ENCODE assay signal across 16 mouse cellular contexts in the genomic region with DNA sequence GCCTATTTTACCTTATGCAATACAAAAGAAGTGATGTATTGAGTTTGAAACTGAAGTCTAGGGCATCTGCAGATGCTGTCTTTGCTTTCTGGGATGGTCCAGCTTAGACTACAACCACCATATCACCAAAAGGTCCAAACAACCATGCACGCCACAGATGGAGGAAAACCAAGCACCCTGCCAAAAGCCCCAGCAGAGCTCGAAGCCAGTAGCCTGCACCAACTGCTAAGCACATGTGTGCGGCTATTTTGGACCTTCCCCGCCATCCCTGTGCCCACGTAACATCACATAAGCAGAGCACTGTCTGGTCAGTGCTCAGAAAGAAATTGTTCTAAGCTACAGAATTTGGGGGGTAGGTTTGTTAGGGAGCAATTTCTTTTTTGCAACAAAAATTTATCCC. TPM values are rescaled to one million over a fixed set of nuclear protein-coding genes. Genes with fewer than 3 reads are reported as not detected.
DNase-seq lines count a peak whose midpoint lies in the region; ATAC-seq lines count a peak whose summit lies in the region.
"Had no signal": no experiment of that assay in that cellular context is flagged by ENCODE, and none has a peak within 500 bp of the region (broad histone marks: within the 10 kb centered on the region; RNA-seq: fewer than 3 reads in every experiment).

No protein-coding gene starts in this region.

- intact Hi-C loops in heart, postnatal 10 days (cut with DNase I): no loop called here

- DNase-seq in frontal cortex, postnatal 10 days (ENCODE audit: low spot score in 2 of 2): no peak
- peak; percentile 48 for DNase-seq in cerebellum, adult 8-10 months
- peak; percentile 71 for DNase-seq in layer of hippocampus, adult 9-11 months
- DNase-seq in right cerebral cortex, adult 2 months (ENCODE audit: low spot score in 2 of 2): peak; percentile 56 to 62
- DNase-seq in heart, postnatal 10 days: no peak
- DNase-seq: adrenal gland, postnatal 14 days; liver; lung, adult 18-20 months; lung, postnatal 4 days; thymus, postnatal 25 days had no signal

- WGBS in forebrain, embryonic 13.5 days: 87% methylated on average over 5 of the region's 5 CpGs
- 87% methylated on average over 5 of the region's 5 CpGs for WGBS in midbrain, embryonic 13.5 days

- H3K36me3 ChIP-seq in forebrain, embryonic 13.5 days (ENCODE audit: poor library complexity, severe bottlenecking): no peaks in the 10 kb centered on the region
- no peaks in the 10 kb centered on the region for H3K36me3 ChIP-seq in midbrain, embryonic 13.5 days
- H3K36me3 ChIP-seq: heart, embryonic 13.5 days had no signal

- no peaks in the 10 kb centered on the region for H3K9me3 ChIP-seq in forebrain, embryonic 13.5 days (replicated peaks)
- H3K9me3 ChIP-seq in midbrain, embryonic 13.5 days: no peaks in the 10 kb centered on the region
- H3K9me3 ChIP-seq: heart, embryonic 13.5 days had no signal

- no peak overlapping the region for H3K4me3 ChIP-seq in forebrain, embryonic 13.5 days
- H3K4me3 ChIP-seq in midbrain, embryonic 13.5 days (replicated peaks): no peak overlapping the region
- H3K4me3 ChIP-seq: heart, embryonic 13.5 days had no signal

- no peak overlapping the region for H3K27ac ChIP-seq in forebrain, embryonic 13.5 days
- H3K27ac ChIP-seq in midbrain, embryonic 13.5 days: no peak overlapping the region
- H3K27ac ChIP-seq: heart, embryonic 13.5 days had no signal

- no peak overlapping the region for H3K4me2 ChIP-seq in forebrain, embryonic 13.5 days
- no peak overlapping the region for H3K4me2 ChIP-seq in midbrain, embryonic 13.5 days (replicated peaks)
- H3K4me2 ChIP-seq: heart, embryonic 13.5 days; midbrain, embryonic 11.5 days had no signal

- no peak overlapping the region for H3K9ac ChIP-seq in forebrain, embryonic 13.5 days
- H3K9ac ChIP-seq in midbrain, embryonic 13.5 days (replicated peaks): no peak overlapping the region
- H3K9ac ChIP-seq: heart, embryonic 13.5 days had no signal

- peak; percentile 72 for ATAC-seq in frontal cortex, adult (ENCODE audit: low TSS enrichment)
- ATAC-seq in forebrain, embryonic 13.5 days: no peak
- ATAC-seq in midbrain, embryonic 13.5 days: no peak

- H3K27me3 ChIP-seq in forebrain, embryonic 13.5 days: peaks cover 19% of the 10 kb centered on the region
- peaks cover 21% of the 10 kb centered on the region for H3K27me3 ChIP-seq in midbrain, embryonic 13.5 days

- peaks cover 9% of the 10 kb centered on the region for H3K4me1 ChIP-seq in forebrain, embryonic 13.5 days
- H3K4me1 ChIP-seq in midbrain, embryonic 13.5 days (replicated peaks): peaks cover 11% of the 10 kb centered on the region

RNA-seq across cellular contexts. Expression of a gene that starts 5.9 kb away (rescaled TPM):
- polyA plus RNA-seq in forebrain, embryonic 13.5 days (2015; fragmentation: Nextera tagmentation; extraction: Ambion mirVana): 6.6 TPM in 2 replicates
- total RNA-seq in heart, postnatal 10 days (2021): under 1 TPM; 0.74 to 0.96 TPM
- 9.7 and 10.4 TPM in 2 replicates for polyA plus RNA-seq in midbrain, embryonic 13.5 days (2015; fragmentation: Nextera tagmentation; extraction: Ambion mirVana)
- total RNA-seq: hematopoietic stem cell, adult 5-6 weeks had no signal

Comparison
In these comparisons a context has a peak if more than half of its experiments do, and no peak if none do; other contexts are left out.
1. DNase-seq: peak in cerebellum, adult 8-10 months (single experiment), layer of hippocampus, adult 9-11 months (single experiment) and right cerebral cortex, adult 2 months (2 of 2); none in frontal cortex, postnatal 10 days (0 of 2) and heart, postnatal 10 days (0 of 2).